Mouse (Mus musculus) midbrain, embryonic 15.5 days (tissue): ENCODE measurements around the gene Tmprss12. TPM values are rescaled to one million over a fixed set of nuclear protein-coding genes. Genes with fewer than 3 reads are reported as not detected.
"Not testable (repeated sequence)": the region's sequence is repeated elsewhere in the genome, so short reads cannot be mapped to it uniquely, and the experiment has no call there.

Experiments used
- ATAC-seq: fragments of 200-750 bp; cut with Nextera tagmentation; replicated peaks from 2 replicates; pipeline ENCODE4 v1.8.0; 2017; ENCODE audit warnings: moderate TSS enrichment
- H3K27ac ChIP-seq: fragments of 300-500 bp; sonication (generic); 2 replicates; pipeline ENCODE4 v1.5.1; 2015; ENCODE audit warnings: mild to moderate bottlenecking, inconsistent platforms
- H3K27me3 ChIP-seq: fragments of 300-500 bp; sonication (generic); replicated peaks from 2 replicates; pipeline ENCODE4 v1.6.1; 2015; ENCODE audit warnings: inconsistent platforms
- H3K36me3 ChIP-seq: fragments of 300-500 bp; sonication (generic); replicated peaks from 2 replicates; pipeline ENCODE4 v1.6.1; 2015; ENCODE audit warnings: inconsistent platforms
- H3K4me1 ChIP-seq: fragments of 300-500 bp; sonication (generic); 2 replicates; pipeline ENCODE4 v1.6.1; 2015; ENCODE audit warnings: inconsistent platforms
- H3K4me2 ChIP-seq: fragments of 300-500 bp; sonication (generic); 2 replicates; pipeline ENCODE4 v1.6.1; 2015; ENCODE audit warnings: inconsistent platforms, mild to moderate bottlenecking, moderate library complexity
- H3K4me3 ChIP-seq: fragments of 300-500 bp; sonication (generic); 2 replicates; pipeline ENCODE4 v1.5.1; 2015; ENCODE audit warnings: mild to moderate bottlenecking, inconsistent platforms
- H3K9ac ChIP-seq: fragments of 300-500 bp; sonication (generic); 2 replicates; pipeline ENCODE4 v1.6.1; 2015; ENCODE audit warnings: mild to moderate bottlenecking, inconsistent platforms
- H3K9me3 ChIP-seq: fragments of 300-500 bp; sonication (generic); 2 replicates; pipeline ENCODE4 v1.6.1; 2016; ENCODE audit warnings: inconsistent platforms
- WGBS: fragments of 180-500 bp; shearing (Covaris S2); methylation state at CpG from one replicate; pipeline ENCODE4 v1.1.7; 2015; ENCODE audit warnings: mixed read lengths; 5-methylcytosine and 5-hydroxymethylcytosine counted together
- polyA plus RNA-seq: library from polyadenylated mRNA; unstranded; fragments of >200 nt; fragmentation: Nextera tagmentation; extraction: Ambion mirVana; gene quantifications from 2 replicates; pipeline ENCODE4 v1.2.1, GENCODE M21; 2015

Tmprss12 gene
- polyA plus RNA-seq, 1 experiment from 2014 or later, result not detected

- Histone ChIP-seq H3K36me3 (peaks cover 40% of the 10 kb centered on the region), H3K4me3 (no peak overlapping the region), H3K27ac (no peak overlapping the region), H3K27me3 (no peaks in the 10 kb centered on the region), H3K4me1 (no peaks in the 10 kb centered on the region), H3K4me2 (no peak overlapping the region), H3K9ac (no peak overlapping the region), H3K9me3 (no peaks in the 10 kb centered on the region)
- no peak for ATAC-seq
- 94% methylated on average over 7 of the region's 7 CpGs for WGBS
These were observed 21.8 kb upstream of the Tmprss12 start for GRCm38 (mm10) chr15:100258646-100259425.

- WGBS, result 91% methylated on average over 5 of the region's 7 CpGs
- not testable (repeated sequence) for ATAC-seq, H3K9me3 ChIP-seq, H3K27ac ChIP-seq, H3K4me1 ChIP-seq, H3K4me2 ChIP-seq, H3K4me3 ChIP-seq, H3K27me3 ChIP-seq, H3K9ac ChIP-seq
- H3K36me3 ChIP-seq, result peaks cover 26% of the 10 kb centered on the region
These were observed 20.3 kb upstream of the Tmprss12 start for GRCm38 (mm10) chr15:100260351-100260750.

- no peak overlapping the region for H3K4me3 ChIP-seq
- H3K9me3 ChIP-seq, result no peaks in the 10 kb centered on the region
- no peaks in the 10 kb centered on the region for H3K4me1 ChIP-seq
- H3K36me3 ChIP-seq, result peaks cover 10% of the 10 kb centered on the region
- no peak overlapping the region for H3K4me2 ChIP-seq
- no peak for ATAC-seq
- no peaks in the 10 kb centered on the region for H3K27me3 ChIP-seq
- no peak overlapping the region for H3K27ac ChIP-seq
- WGBS, result 18% methylated on average over 4 of the region's 4 CpGs
- no peak overlapping the region for H3K9ac ChIP-seq
These were observed 17.3 kb upstream of the Tmprss12 start for GRCm38 (mm10) chr15:100263246-100263905.

- H3K4me3 ChIP-seq, result no peak overlapping the region
- H3K9me3 ChIP-seq, result no peaks in the 10 kb centered on the region
- WGBS, result 75% methylated on average over 4 of the region's 5 CpGs
- ATAC-seq, result no peak
- H3K27me3 ChIP-seq, result no peaks in the 10 kb centered on the region
- no peaks in the 10 kb centered on the region for H3K4me1 ChIP-seq
- no peak overlapping the region for H3K27ac ChIP-seq
- H3K36me3 ChIP-seq, result peaks cover 7% of the 10 kb centered on the region
- H3K4me2 ChIP-seq, result no peak overlapping the region
- no peak overlapping the region for H3K9ac ChIP-seq
These were observed 14.9 kb upstream of the Tmprss12 start for GRCm38 (mm10) chr15:100265586-100266325.

GRCm38 (mm10) chr15:100268916-100269315 lies 11.7 kb upstream of the Tmprss12 start:
- WGBS, result 81% methylated on average over 2 of the region's 2 CpGs

GRCm38 (mm10) chr15:100269776-100270175 lies 10.9 kb upstream of the Tmprss12 start:
- Histone ChIP-seq H3K4me1 (no peaks in the 10 kb centered on the region), H3K4me3 (no peak overlapping the region), H3K9ac (no peak overlapping the region), H3K27me3 (no peaks in the 10 kb centered on the region), H3K4me2 (no peak overlapping the region), H3K36me3 (no peaks in the 10 kb centered on the region), H3K9me3 (no peaks in the 10 kb centered on the region), H3K27ac (no peak overlapping the region)
- WGBS, result 12% methylated on average over 9 of the region's 9 CpGs
- ATAC-seq, result no peak

More at GRCm38 (mm10) chr15:100268916-100269315, 11.7 kb upstream of the Tmprss12 start:
- no peaks in the 10 kb centered on the region for H3K9me3 ChIP-seq
- H3K4me2 ChIP-seq, result no peak overlapping the region
- no peak overlapping the region for H3K27ac ChIP-seq
- H3K36me3 ChIP-seq, result no peaks in the 10 kb centered on the region
- H3K9ac ChIP-seq, result no peak overlapping the region
- ATAC-seq, result no peak
- H3K4me1 ChIP-seq, result no peaks in the 10 kb centered on the region
- H3K4me3 ChIP-seq, result no peak overlapping the region
- no peaks in the 10 kb centered on the region for H3K27me3 ChIP-seq

GRCm38 (mm10) chr15:100270609-100271008 lies 10.0 kb upstream of the Tmprss12 start:
- H3K4me2 ChIP-seq, H3K27ac ChIP-seq, H3K9me3 ChIP-seq, ATAC-seq, H3K9ac ChIP-seq, H3K27me3 ChIP-seq, H3K4me3 ChIP-seq, H3K4me1 ChIP-seq, H3K36me3 ChIP-seq: not testable (repeated sequence)
- 21% methylated on average over 7 of the region's 7 CpGs for WGBS

GRCm38 (mm10) chr15:100271411-100271810 lies 9.2 kb upstream of the Tmprss12 start:
- Histone ChIP-seq H3K27me3 (no peaks in the 10 kb centered on the region), H3K27ac (no peak overlapping the region), H3K4me1 (no peaks in the 10 kb centered on the region), H3K9me3 (no peaks in the 10 kb centered on the region), H3K4me3 (no peak overlapping the region), H3K4me2 (no peak overlapping the region), H3K36me3 (no peaks in the 10 kb centered on the region), H3K9ac (no peak overlapping the region)
- 52% methylated on average over 14 of the region's 14 CpGs for WGBS
- ATAC-seq, result no peak

GRCm38 (mm10) chr15:100273791-100274308 lies 6.8 kb upstream of the Tmprss12 start:
- H3K4me3 ChIP-seq, H3K9ac ChIP-seq, H3K4me1 ChIP-seq, ATAC-seq, H3K27ac ChIP-seq, H3K9me3 ChIP-seq, H3K4me2 ChIP-seq, H3K27me3 ChIP-seq, H3K36me3 ChIP-seq: not testable (repeated sequence)
- WGBS, result 88% methylated on average over 4 of the region's 4 CpGs

- H3K27ac ChIP-seq, result no peak overlapping the region
- H3K9me3 ChIP-seq, result no peaks in the 10 kb centered on the region
- H3K4me3 ChIP-seq, result no peak overlapping the region
- H3K27me3 ChIP-seq, result no peaks in the 10 kb centered on the region
- H3K36me3 ChIP-seq, result no peaks in the 10 kb centered on the region
- ATAC-seq, result no peak
- H3K4me1 ChIP-seq, result no peaks in the 10 kb centered on the region
- H3K9ac ChIP-seq, result no peak overlapping the region
- H3K4me2 ChIP-seq, result no peak overlapping the region
- WGBS, result 85% methylated on average over 7 of the region's 7 CpGs
These were observed 5.7 kb upstream of the Tmprss12 start for GRCm38 (mm10) chr15:100274790-100275559.

GRCm38 (mm10) chr15:100276403-100276802 lies 4.2 kb upstream of the Tmprss12 start:
- no peak overlapping the region for H3K4me3 ChIP-seq
- H3K4me2 ChIP-seq, result no peak overlapping the region
- no peaks in the 10 kb centered on the region for H3K36me3 ChIP-seq
- H3K27me3 ChIP-seq, result no peaks in the 10 kb centered on the region
- H3K9me3 ChIP-seq, result no peaks in the 10 kb centered on the region
- no peaks in the 10 kb centered on the region for H3K4me1 ChIP-seq
- 95% methylated on average over 4 of the region's 4 CpGs for WGBS
- no peak for ATAC-seq
- H3K9ac ChIP-seq, result no peak overlapping the region
- no peak overlapping the region for H3K27ac ChIP-seq

- 95% methylated on average over 3 of the region's 3 CpGs for WGBS
- Histone ChIP-seq H3K27me3 (no peaks in the 10 kb centered on the region), H3K4me1 (no peaks in the 10 kb centered on the region), H3K4me2 (no peak overlapping the region), H3K9me3 (no peaks in the 10 kb centered on the region), H3K9ac (no peak overlapping the region), H3K36me3 (no peaks in the 10 kb centered on the region), H3K27ac (no peak overlapping the region), H3K4me3 (no peak overlapping the region)
- ATAC-seq, result no peak
These were observed 3.1 kb upstream of the Tmprss12 start for GRCm38 (mm10) chr15:100277586-100277985.
